Mouse (Mus musculus): Measurements from ENCODE around the gene Esyt3.

Esyt3 gene

DNA sequence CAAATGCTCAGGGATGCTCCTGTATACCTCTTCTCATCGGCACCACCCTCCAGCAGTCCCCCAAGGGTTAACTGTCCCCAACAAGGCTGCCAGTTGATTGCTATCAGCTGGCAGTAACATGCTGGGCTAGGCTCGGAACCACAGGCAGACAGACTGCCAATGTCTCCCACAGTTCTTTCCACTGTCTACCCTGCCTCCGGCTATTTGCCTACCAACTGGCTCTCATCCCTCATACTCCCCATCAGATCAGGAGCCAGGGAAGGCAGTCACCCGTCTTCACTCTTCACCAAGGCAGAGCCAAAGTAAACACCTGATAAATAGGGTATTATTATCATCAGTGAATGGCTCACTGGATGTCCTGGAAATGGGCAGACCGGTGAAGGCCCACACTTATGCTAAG is 3.6 kb downstream of the Esyt3 start:
- no peak for DNase-seq (ENCODE audit: low spot score in 2 of 2)

- no peak for DNase-seq (ENCODE audit: low spot score in 2 of 2)
Observed at GRCm38 (mm10) chr9:99353390-99353789, 5.0 kb downstream of the Esyt3 start.

DNA sequence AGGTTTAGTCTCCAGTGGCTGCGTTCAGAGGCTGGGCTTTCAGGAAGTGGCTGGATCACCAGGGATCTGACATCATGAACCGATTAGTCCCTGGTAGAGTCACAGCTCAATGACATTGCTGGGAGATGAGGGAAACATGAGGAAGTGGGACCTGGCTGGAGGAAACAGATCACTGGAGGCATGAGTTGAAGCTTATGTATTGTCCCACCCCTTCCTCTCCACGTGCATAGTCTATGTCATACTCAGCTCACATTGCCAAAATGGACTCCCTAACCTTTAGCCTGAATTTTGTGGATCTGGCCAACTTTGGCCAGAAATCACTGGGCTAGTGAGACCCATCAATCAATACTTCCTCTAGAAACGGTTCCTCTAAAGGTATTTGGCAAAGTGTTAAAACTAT is 5.4 kb downstream of the Esyt3 start:
- no peak for DNase-seq (ENCODE audit: low spot score in 2 of 2)

- no peak for DNase-seq (ENCODE audit: low spot score in 2 of 2)
Observed at GRCm38 (mm10) chr9:99345351-99345792, 13.0 kb downstream of the Esyt3 start.

DNA sequence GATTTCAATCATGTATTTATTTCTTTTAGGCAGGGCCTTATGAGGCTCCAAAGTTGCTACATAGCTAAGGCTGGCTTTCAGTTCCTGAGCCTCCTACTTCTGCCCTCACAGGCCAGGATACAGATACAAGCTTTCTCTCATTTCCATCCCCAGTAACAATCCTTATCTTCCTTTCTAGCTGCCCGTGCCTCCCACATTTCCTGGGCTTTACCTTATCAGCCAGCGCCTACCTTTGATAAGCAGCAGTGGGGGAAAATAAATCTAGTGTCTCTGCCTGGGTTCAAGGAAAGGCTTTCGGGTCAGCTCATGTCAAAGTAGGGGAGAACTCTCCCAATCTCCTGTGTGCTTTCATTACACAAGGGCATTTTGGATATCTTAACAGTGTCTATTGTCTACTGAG is 16.8 kb downstream of the Esyt3 start:
- DNase-seq (ENCODE audit: low spot score in 2 of 2) = no peak

DNA sequence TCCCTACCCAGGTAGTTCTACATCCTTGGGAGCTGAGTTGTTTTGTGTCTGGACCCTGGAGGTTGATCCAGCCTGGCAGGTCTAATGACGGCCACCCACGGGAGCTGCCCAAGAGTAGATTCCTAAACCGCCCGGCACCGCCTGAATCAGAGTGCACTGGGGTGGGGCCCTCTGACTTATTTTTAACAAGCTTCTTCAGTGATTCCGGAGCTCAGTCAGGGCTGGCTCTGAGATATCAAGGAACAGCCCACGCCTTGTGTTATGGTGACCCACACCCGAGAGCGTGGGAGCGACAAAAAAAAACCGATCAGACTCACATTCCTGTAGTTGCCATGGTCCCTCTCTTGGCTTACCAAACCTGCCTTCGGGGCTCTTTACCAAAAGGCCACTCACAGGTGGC is 18.2 kb downstream of the Esyt3 start:
- DNase-seq (ENCODE audit: low spot score in 2 of 2) = no peak

- no peak for DNase-seq (ENCODE audit: low spot score in 2 of 2)
Observed at GRCm38 (mm10) chr9:99339182-99339581, 19.2 kb downstream of the Esyt3 start.

DNA sequence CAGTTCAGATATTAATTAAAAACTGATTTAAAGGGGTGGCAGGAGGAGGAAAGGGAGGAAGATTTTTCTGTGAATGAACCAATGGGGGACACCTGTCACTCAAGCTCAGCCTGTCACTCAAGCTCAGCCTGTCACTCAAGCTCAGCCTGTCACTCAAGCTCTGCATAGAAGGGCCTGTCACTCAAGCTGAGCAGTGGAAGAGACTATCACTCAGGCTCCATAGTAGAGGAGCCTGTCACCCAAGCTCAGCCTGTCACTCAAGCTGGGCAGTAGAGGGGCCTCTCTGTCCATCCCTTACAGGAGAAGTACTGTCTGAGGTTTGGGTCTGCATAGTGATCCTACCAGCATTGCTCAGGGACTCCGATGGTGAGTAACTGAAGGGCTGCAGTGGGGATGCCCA is 20.1 kb downstream of the Esyt3 start:
- no peak for DNase-seq (ENCODE audit: low spot score in 2 of 2)

DNA sequence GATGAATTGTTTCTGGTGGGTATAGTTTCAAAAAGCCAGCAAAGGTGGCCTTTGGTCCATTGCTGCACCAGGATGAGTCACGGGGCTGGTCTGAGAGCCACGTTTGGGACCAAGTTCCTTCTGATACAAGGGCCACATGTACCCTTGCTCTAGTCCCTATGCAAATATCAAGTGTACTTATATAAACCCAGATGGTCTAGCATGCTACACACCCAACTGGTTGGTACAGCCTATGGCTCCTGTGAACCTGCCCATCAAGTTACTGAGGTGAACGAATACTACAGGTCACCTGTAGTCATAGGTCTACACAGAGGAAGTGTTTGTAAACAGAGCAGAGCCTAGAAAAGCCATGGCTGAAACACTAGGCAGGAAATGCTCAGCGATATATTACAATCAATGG is 21.8 kb downstream of the Esyt3 start:
- no peak for DNase-seq (ENCODE audit: low spot score in 2 of 2)

DNA sequence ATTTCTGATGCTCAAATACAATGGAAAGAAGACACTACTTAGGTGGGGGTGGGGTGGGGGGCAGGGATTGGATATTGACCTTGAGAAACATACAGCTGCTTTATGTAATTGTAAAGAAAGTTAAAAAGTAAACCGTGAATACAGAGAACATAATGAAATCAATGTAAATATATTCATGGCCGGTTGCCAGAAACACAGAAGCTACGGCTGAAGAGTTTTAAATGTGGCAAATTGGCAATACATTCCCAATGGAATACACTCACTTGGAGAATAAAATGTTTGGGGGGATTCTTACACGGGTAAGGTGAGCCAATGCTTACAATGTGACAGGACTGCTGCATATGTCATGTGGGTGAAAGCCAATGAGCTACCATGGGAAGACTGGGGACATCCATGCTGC is 31.5 kb downstream of the Esyt3 start:
- DNase-seq (ENCODE audit: low spot score in 2 of 2) = no peak

GRCm38 (mm10) chr9:99325961-99326360 is 32.4 kb downstream of the Esyt3 start:
- DNase-seq (ENCODE audit: low spot score in 2 of 2) = no peak

GRCm38 (mm10) chr9:99325208-99325929 is 33.0 kb downstream of the Esyt3 start:
- no peak for DNase-seq (ENCODE audit: low spot score in 2 of 2)

GRCm38 (mm10) chr9:99320006-99320405 is 38.4 kb downstream of the Esyt3 start:
- DNase-seq (ENCODE audit: low spot score in 2 of 2) = no peak

- no peak for DNase-seq (ENCODE audit: low spot score in 2 of 2)
Observed at GRCm38 (mm10) chr9:99319343-99319951, 38.9 kb downstream of the Esyt3 start.

- no peak for DNase-seq (ENCODE audit: low spot score in 2 of 2)
Observed at GRCm38 (mm10) chr9:99306226-99306625, 52.1 kb downstream of the Esyt3 start.

GRCm38 (mm10) chr9:99304296-99304695 is 54.1 kb downstream of the Esyt3 start:
- DNase-seq (ENCODE audit: low spot score in 2 of 2) = no peak

All from thymus, postnatal 10 days (tissue).